Mouse (Mus musculus): ENCODE data around the gene Chmp4b. TPM values are rescaled to one million over a fixed set of nuclear protein-coding genes. Genes with fewer than 3 reads are reported as not detected.

The Chmp4b gene
- polyA plus RNA-seq, 1 experiment from 2014 or later, result 60.8 TPM

- TF ChIP-seq CTCF (IDR thresholded peaks at IDR 0.05; ENCODE audit: low read depth), result peak; percentile 93
- Histone ChIP-seq H3K36me3 (ENCODE audit: control insufficient read depth, insufficient read depth) (no peaks in the 10 kb centered on the region), H3K9ac (ENCODE audit: low read depth, low read length) (peak within 1 kb of the TSS; percentile 78), H3K4me1 (replicated peaks; ENCODE audit: control insufficient read depth, insufficient read depth, low read length) (0 out of 2 replicates have a peak, but pooled peaks cover 2% of the 10 kb centered on the region), H3K4me3 (ENCODE audit: low read depth, low read length) (peak within 1 kb of the TSS; percentile 53), H3K27me3 (replicated peaks; ENCODE audit: control insufficient read depth, insufficient read depth, low read length) (no peaks in the 10 kb centered on the region), H3K9me3 (ENCODE audit: control insufficient read depth) (no peaks in the 10 kb centered on the region), H3K27ac (ENCODE audit: low read depth, low read length) (peak within 1 kb of the TSS; percentile 95), H3K4me2 (replicated peaks; ENCODE audit: low read depth) (peak within 1 kb of the TSS; percentile 78)
- ATAC-seq, result peak; percentile 92
- WGBS, result under 1% methylated on average over 71 of the region's 98 CpGs
Observed at GRCm38 (mm10) chr2:154613118-154614115, 38.1 kb upstream of the Chmp4b start, which contains the start of the genes Zfp341 and 4930519P11Rik. TSS of gene Zfp341 (plus strand) at chr2:154613297. TSS of gene 4930519P11Rik (minus strand) at chr2:154613437.

GRCm38 (mm10) chr2:154614841-154615576 lies 36.5 kb upstream of the Chmp4b start:
- no peak for TF ChIP-seq CTCF (IDR thresholded peaks at IDR 0.05; ENCODE audit: low read depth)
- Histone ChIP-seq H3K9ac (ENCODE audit: low read depth, low read length) (no peak overlapping the region), H3K4me1 (replicated peaks; ENCODE audit: control insufficient read depth, insufficient read depth, low read length) (0 out of 2 replicates have a peak, but pooled peaks cover 2% of the 10 kb centered on the region), H3K4me2 (replicated peaks; ENCODE audit: low read depth) (no peak overlapping the region), H3K36me3 (ENCODE audit: control insufficient read depth, insufficient read depth) (no peaks in the 10 kb centered on the region), H3K27ac (ENCODE audit: low read depth, low read length) (no peak overlapping the region), H3K9me3 (ENCODE audit: control insufficient read depth) (no peaks in the 10 kb centered on the region), H3K4me3 (ENCODE audit: low read depth, low read length) (no peak overlapping the region), H3K27me3 (replicated peaks; ENCODE audit: control insufficient read depth, insufficient read depth, low read length) (no peaks in the 10 kb centered on the region)
- ATAC-seq, result no peak
- 68% methylated on average over 19 of the region's 19 CpGs for WGBS

- no peaks in the 10 kb centered on the region for H3K36me3 ChIP-seq (ENCODE audit: control insufficient read depth, insufficient read depth)
- no peaks in the 10 kb centered on the region for H3K9me3 ChIP-seq (ENCODE audit: control insufficient read depth)
- H3K4me2 ChIP-seq (replicated peaks; ENCODE audit: low read depth), result no peak overlapping the region
- H3K27ac ChIP-seq (ENCODE audit: low read depth, low read length), result no peak overlapping the region
- H3K4me1 ChIP-seq (replicated peaks; ENCODE audit: control insufficient read depth, insufficient read depth, low read length), result 0 out of 2 replicates have a peak, but pooled peaks cover 2% of the 10 kb centered on the region
- 82% methylated on average over 5 of the region's 5 CpGs for WGBS
- H3K9ac ChIP-seq (ENCODE audit: low read depth, low read length), result no peak overlapping the region
- H3K27me3 ChIP-seq (replicated peaks; ENCODE audit: control insufficient read depth, insufficient read depth, low read length), result no peaks in the 10 kb centered on the region
- TF ChIP-seq CTCF (IDR thresholded peaks at IDR 0.05; ENCODE audit: low read depth), result no peak
- no peak for ATAC-seq
- no peak overlapping the region for H3K4me3 ChIP-seq (ENCODE audit: low read depth, low read length)
Observed at GRCm38 (mm10) chr2:154615674-154616073, 35.8 kb upstream of the Chmp4b start.

GRCm38 (mm10) chr2:154617061-154617460 lies 34.4 kb upstream of the Chmp4b start:
- Histone ChIP-seq H3K27ac (ENCODE audit: low read depth, low read length) (no peak overlapping the region), H3K4me2 (replicated peaks; ENCODE audit: low read depth) (no peak overlapping the region), H3K9me3 (ENCODE audit: control insufficient read depth) (no peaks in the 10 kb centered on the region), H3K4me1 (replicated peaks; ENCODE audit: control insufficient read depth, insufficient read depth, low read length) (0 out of 2 replicates have a peak, but pooled peaks cover 1% of the 10 kb centered on the region), H3K4me3 (ENCODE audit: low read depth, low read length) (no peak overlapping the region), H3K36me3 (ENCODE audit: control insufficient read depth, insufficient read depth) (no peaks in the 10 kb centered on the region), H3K27me3 (replicated peaks; ENCODE audit: control insufficient read depth, insufficient read depth, low read length) (no peaks in the 10 kb centered on the region), H3K9ac (ENCODE audit: low read depth, low read length) (no peak overlapping the region)
- ATAC-seq, result no peak
- TF ChIP-seq CTCF (IDR thresholded peaks at IDR 0.05; ENCODE audit: low read depth), result no peak
- WGBS, result 93% methylated on average over 3 of the region's 3 CpGs

GRCm38 (mm10) chr2:154621684-154622083 lies 29.8 kb upstream of the Chmp4b start:
- WGBS, result 61% methylated on average over 5 of the region's 5 CpGs
- Histone ChIP-seq H3K27ac (ENCODE audit: low read depth, low read length) (no peak overlapping the region), H3K9ac (ENCODE audit: low read depth, low read length) (no peak overlapping the region), H3K9me3 (ENCODE audit: control insufficient read depth) (no peaks in the 10 kb centered on the region), H3K4me1 (replicated peaks; ENCODE audit: control insufficient read depth, insufficient read depth, low read length) (no peaks in the 10 kb centered on the region), H3K4me3 (ENCODE audit: low read depth, low read length) (no peak overlapping the region), H3K36me3 (ENCODE audit: control insufficient read depth, insufficient read depth) (peaks cover 16% of the 10 kb centered on the region; the same call in 1 of the 2 replicates), H3K27me3 (replicated peaks; ENCODE audit: control insufficient read depth, insufficient read depth, low read length) (no peaks in the 10 kb centered on the region), H3K4me2 (replicated peaks; ENCODE audit: low read depth) (no peak overlapping the region)
- TF ChIP-seq CTCF (IDR thresholded peaks at IDR 0.05; ENCODE audit: low read depth), result 0 out of 2 replicates have a peak, but pooled peaks have one; percentile 21
- ATAC-seq, result peak; percentile 45; the same call in 1 of the 2 replicates

GRCm38 (mm10) chr2:154624137-154624536 lies 27.4 kb upstream of the Chmp4b start:
- ATAC-seq, result no peak
- no peak overlapping the region for H3K4me3 ChIP-seq (ENCODE audit: low read depth, low read length)
- peak; percentile 24; the same call in 1 of the 2 replicates for TF ChIP-seq CTCF (IDR thresholded peaks at IDR 0.05; ENCODE audit: low read depth)
- H3K4me2 ChIP-seq (replicated peaks; ENCODE audit: low read depth), result no peak overlapping the region
- H3K9me3 ChIP-seq (ENCODE audit: control insufficient read depth), result no peaks in the 10 kb centered on the region
- H3K36me3 ChIP-seq (ENCODE audit: control insufficient read depth, insufficient read depth), result peaks cover 21% of the 10 kb centered on the region; the same call in 1 of the 2 replicates
- no peak overlapping the region for H3K27ac ChIP-seq (ENCODE audit: low read depth, low read length)
- no peaks in the 10 kb centered on the region for H3K27me3 ChIP-seq (replicated peaks; ENCODE audit: control insufficient read depth, insufficient read depth, low read length)
- H3K9ac ChIP-seq (ENCODE audit: low read depth, low read length), result no peak overlapping the region
- H3K4me1 ChIP-seq (replicated peaks; ENCODE audit: control insufficient read depth, insufficient read depth, low read length), result no peaks in the 10 kb centered on the region
